Mouse (Mus musculus) layer of hippocampus, adult 11-12 months (tissue): ENCODE data around the gene Cwf19l1.

ENCODE experiments used
- DNase-seq: peaks from one replicate; pipeline ENCODE4 v3.0.0; 2022; ENCODE audit warnings: low spot score

Gene Cwf19l1

DNA sequence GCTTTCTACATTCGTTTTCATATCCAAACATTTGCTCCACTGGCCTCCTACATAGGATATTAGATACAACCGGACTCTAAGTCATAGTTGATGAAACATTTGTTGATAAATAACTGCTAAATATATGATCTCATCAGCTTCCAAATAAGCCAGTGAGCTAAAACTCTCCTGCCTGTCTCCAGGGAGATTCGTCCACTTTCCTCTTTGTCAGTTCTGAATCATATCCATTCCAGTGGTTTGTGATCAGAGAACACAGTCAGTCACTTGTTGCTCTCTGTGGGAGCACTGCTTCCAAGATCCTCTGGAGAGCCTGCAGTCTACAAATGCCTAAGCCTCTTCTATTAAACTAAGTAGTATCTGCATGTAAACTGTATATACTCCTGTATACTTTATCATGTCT, 75.5 kb downstream of the Cwf19l1 start:
- DNase-seq = no peak
